Mouse (Mus musculus): ENCODE data around the gene Hivep3. TPM values are rescaled to one million over a fixed set of nuclear protein-coding genes. Genes with fewer than 3 reads are reported as not detected.

Gene Hivep3
- polyA plus RNA-seq, 1 experiment from 2014 or later: 4.2 TPM

DNA sequence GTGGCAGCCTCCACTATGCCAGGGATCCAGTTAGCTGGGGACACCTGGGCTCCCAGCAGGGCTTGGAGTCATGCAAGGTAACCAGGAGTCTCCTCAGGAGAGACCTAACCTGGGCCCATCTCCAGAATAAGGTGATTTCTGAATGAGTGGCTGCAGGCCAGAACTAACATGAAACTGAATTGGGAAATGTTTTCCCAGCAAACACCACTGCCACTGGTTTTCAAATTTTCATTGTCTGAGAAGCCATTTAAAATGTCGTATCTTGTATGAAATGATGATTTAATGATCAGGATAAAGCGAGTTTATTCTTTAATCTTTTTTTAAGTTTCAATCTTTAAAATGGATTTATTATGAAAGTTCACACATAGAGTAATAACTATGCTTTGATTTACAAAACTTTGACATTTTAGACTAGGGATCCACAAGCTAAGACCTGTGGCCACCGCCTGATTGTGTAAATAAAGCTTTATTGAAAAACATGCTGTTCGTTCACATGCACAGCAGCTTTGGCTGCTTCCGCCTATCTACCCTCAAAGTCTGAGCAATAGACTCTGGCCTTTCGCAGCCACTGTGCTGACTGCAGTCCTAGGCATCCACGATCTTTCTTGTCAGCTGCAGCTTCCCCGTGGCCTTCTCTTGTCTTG lies 334.1 kb downstream of the Hivep3 start:
- Histone ChIP-seq H3K9me3 (no peaks in the 10 kb centered on the region), H3K27ac (no peak overlapping the region), H3K4me3 (replicated peaks) (no peak overlapping the region), H3K9ac (no peak overlapping the region), H3K4me1 (no peaks in the 10 kb centered on the region), H3K27me3 (no peaks in the 10 kb centered on the region), H3K36me3 (replicated peaks) (no peaks in the 10 kb centered on the region), H3K4me2 (no peak overlapping the region)
- no peak for ATAC-seq (ENCODE audit: low FRiP score)
- WGBS: 88% methylated on average over 8 of the region's 8 CpGs

DNA sequence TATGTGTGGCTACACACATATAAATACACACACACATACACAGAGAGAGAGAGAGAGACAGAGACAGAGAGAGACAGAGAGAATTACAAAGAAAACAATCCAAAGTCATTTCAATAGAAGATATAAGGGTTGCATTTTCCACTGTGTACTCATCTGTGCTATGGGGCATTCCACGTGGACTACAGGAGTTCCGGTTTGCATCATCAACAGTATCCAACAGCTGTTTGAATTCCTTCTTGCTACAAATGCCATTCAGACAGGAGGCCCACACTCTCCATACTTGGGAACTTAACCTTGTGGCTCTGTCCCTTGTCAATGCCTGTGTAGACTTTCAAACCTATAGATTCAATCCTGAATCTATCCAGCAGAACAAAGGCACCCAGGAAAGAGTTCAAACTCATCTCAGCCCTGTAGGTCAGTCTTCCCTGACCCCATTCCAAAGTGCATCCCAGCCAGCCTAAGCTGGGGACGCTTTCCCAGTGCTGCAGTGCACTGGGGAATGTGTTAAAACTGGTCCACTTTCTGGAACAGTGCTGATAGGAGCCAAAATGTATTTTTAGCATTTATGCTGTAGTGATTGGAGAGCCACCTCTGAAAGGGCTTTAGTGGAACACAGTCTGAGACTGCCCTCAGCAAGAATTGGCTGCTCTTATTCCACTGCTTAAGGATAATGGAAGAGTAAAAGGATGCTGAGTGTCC lies 335.4 kb downstream of the Hivep3 start:
- WGBS: 85% methylated on average over 3 of the region's 3 CpGs
- no peak for ATAC-seq (ENCODE audit: low FRiP score)

DNA sequence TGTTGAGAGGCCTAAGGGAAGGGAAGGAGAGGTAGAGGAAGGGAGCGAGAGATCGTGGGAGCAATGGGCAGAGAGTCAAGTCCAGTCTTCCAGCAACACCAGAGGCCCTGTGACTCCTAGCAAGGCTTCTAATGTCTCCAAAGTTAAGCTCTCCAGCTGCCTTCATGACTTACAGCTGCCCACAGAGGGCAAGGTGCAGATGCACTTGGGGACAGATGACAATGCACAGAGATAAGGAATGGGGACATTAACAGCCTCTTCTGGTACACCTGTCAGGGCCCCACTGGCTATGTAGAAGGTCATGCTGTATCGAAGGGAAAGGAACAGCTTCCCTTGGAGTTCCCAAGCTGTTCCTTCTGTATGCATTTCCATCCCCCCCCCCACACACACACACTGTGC lies 336.0 kb downstream of the Hivep3 start:
- no peak for ATAC-seq (ENCODE audit: low FRiP score)
- no peaks in the 10 kb centered on the region for H3K36me3 ChIP-seq (replicated peaks)
- H3K9ac ChIP-seq: no peak overlapping the region
- peaks cover 7% of the 10 kb centered on the region for H3K4me1 ChIP-seq
- no peak overlapping the region for H3K27ac ChIP-seq
- 84% methylated on average over 3 of the region's 3 CpGs for WGBS
- H3K27me3 ChIP-seq: no peaks in the 10 kb centered on the region
- no peak overlapping the region for H3K4me2 ChIP-seq
- H3K4me3 ChIP-seq (replicated peaks): no peak overlapping the region
- no peaks in the 10 kb centered on the region for H3K9me3 ChIP-seq

More for the DNA sequence above, 335.4 kb downstream of the Hivep3 start:
- Histone ChIP-seq H3K27me3 (no peaks in the 10 kb centered on the region), H3K27ac (no peak overlapping the region), H3K4me2 (no peak overlapping the region), H3K4me3 (replicated peaks) (no peak overlapping the region), H3K4me1 (peaks cover 3% of the 10 kb centered on the region; the same call in 1 of the 2 replicates), H3K9ac (no peak overlapping the region), H3K36me3 (replicated peaks) (no peaks in the 10 kb centered on the region), H3K9me3 (no peaks in the 10 kb centered on the region)

DNA sequence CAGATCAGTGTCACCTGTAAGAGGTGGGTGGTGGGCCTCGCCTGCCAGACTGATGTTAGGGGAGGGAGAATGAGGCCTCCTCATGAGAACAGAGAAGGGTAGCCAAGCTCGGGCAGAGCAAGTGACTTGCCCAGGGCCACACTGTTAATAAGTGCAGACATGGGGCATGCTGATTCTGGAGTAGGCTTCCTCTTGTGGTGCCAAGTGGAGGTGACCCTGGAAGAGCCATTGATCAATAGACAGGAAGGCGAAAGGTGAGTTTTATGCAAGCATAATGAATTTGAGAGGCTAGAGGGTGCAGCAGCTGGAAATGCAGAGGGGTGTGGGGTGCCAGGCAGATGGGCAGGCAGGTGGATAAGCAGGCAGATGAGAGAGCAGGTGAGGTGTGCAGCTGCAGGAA lies 337.8 kb downstream of the Hivep3 start:
- Histone ChIP-seq H3K27ac (no peak overlapping the region), H3K4me2 (no peak overlapping the region), H3K9ac (no peak overlapping the region), H3K4me1 (peaks cover 7% of the 10 kb centered on the region), H3K36me3 (replicated peaks) (no peaks in the 10 kb centered on the region), H3K9me3 (no peaks in the 10 kb centered on the region), H3K27me3 (no peaks in the 10 kb centered on the region), H3K4me3 (replicated peaks) (no peak overlapping the region)
- ATAC-seq (ENCODE audit: low FRiP score): no peak
- WGBS: 70% methylated on average over 3 of the region's 3 CpGs

DNA sequence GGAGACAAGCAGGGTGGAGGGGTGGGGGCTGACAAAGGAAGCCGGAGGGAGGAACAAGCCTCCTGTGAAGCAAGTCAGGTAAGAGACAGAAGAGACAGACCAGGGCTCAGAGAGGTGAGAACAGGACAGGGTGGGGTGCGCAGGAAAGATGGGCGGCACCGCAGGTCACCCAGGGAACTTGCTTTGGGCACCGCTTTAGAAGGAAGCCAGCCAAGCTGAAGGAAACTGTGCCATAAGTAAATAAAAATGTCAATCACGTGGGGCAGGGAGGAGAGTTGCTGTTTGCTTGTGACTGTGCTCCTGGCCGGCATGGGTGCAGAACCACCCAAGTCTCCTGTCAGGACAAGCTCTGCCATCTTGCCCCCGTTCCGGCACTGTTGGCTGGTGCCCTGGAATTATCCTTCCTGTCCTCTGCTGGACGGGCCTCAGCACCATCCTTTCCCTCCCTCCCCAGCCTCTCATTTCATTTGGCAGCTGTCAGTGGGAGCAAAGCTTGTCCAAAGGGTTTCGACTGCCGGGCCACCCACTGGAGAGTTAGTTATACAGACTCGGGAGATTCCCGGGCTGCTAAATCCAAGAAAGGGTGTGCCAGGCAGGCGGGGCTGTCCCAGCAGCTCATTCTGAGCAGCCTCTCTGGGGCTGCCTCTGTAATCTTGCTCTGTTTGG lies 338.4 kb downstream of the Hivep3 start:
- no peak overlapping the region for H3K9ac ChIP-seq
- no peaks in the 10 kb centered on the region for H3K27me3 ChIP-seq
- no peaks in the 10 kb centered on the region for H3K9me3 ChIP-seq
- no peak overlapping the region for H3K4me3 ChIP-seq (replicated peaks)
- 64% methylated on average over 15 of the region's 15 CpGs for WGBS
- H3K27ac ChIP-seq: no peak overlapping the region
- no peak overlapping the region for H3K4me2 ChIP-seq
- peaks cover 7% of the 10 kb centered on the region for H3K4me1 ChIP-seq
- no peak for ATAC-seq (ENCODE audit: low FRiP score)
- no peaks in the 10 kb centered on the region for H3K36me3 ChIP-seq (replicated peaks)

DNA sequence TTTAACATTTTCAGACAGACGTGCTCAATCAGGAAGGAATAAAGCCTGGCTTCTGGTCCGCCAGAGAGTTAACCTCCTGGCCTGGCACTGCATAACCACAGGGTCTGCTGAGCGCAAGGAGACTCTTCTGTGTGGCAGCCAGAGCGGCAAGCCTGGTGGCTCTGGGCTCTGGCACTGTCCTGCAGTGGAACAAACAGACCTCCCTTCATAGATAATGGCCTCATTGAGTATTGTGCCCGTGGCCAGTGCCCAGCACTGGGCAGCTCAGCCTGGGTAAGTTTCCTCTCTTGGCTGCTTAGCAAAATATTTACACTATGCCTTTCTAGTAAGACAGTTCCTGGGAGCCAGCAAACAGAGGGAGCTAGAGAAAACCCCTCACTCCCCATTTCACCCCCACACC lies 340.5 kb downstream of the Hivep3 start:
- H3K27ac ChIP-seq: no peak overlapping the region
- no peak for ATAC-seq (ENCODE audit: low FRiP score)

DNA sequence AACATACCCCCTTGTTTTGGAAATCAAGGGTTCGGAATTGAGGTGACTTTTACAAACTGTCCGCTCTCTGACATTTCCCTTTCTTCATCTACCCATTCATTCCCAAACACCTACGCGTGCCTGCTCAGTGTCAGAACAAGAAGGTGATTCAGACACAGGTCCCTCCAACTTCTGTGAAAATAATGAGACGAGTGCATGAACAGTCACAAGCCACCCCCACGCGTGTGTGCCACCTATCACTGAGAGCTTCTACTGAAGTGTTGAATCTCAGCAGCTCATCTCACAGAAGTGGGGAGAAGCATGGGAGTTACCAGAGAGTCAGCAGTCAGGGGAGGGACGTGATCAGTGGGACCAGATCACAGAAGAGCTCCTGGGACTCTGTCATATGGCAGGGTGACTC lies 343.7 kb downstream of the Hivep3 start:
- H3K4me1 ChIP-seq: peaks cover 7% of the 10 kb centered on the region
- no peak overlapping the region for H3K9ac ChIP-seq
- H3K27ac ChIP-seq: no peak overlapping the region
- no peaks in the 10 kb centered on the region for H3K9me3 ChIP-seq
- no peak for ATAC-seq (ENCODE audit: low FRiP score)
- no peaks in the 10 kb centered on the region for H3K27me3 ChIP-seq
- H3K36me3 ChIP-seq (replicated peaks): no peaks in the 10 kb centered on the region
- no peak overlapping the region for H3K4me3 ChIP-seq (replicated peaks)
- 90% methylated on average over 8 of the region's 8 CpGs for whole genome bisulfite sequencing
- no peak overlapping the region for H3K4me2 ChIP-seq

More for the DNA sequence above, 340.5 kb downstream of the Hivep3 start:
- H3K4me2 ChIP-seq: no peak overlapping the region
- WGBS: 54% methylated on average over 5 of the region's 5 CpGs
- no peak overlapping the region for H3K9ac ChIP-seq
- H3K4me3 ChIP-seq (replicated peaks): no peak overlapping the region
- H3K4me1 ChIP-seq: peaks cover 7% of the 10 kb centered on the region
- H3K27me3 ChIP-seq: no peaks in the 10 kb centered on the region
- H3K9me3 ChIP-seq: no peaks in the 10 kb centered on the region
- no peaks in the 10 kb centered on the region for H3K36me3 ChIP-seq (replicated peaks)

DNA sequence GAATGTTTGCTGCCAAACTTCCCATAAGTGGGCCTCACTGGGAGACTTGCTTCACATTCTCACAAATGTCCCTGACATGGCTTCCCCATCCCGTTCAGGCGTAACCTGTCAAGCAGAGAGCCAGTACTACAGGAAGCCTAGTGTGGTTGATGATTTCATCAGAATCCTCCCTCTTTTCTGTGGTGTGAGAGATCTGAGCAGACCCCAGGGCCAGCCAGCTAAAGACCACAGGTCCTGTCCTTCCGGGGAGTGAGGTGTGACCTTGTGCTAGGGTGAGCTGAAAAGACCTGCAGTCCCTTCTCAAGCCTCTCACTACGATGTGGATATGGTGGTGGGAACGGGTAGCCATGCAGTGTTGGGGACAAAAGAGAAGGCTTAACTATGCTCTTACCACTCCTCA lies 348.9 kb downstream of the Hivep3 start:
- Histone ChIP-seq H3K4me3 (replicated peaks) (no peak overlapping the region), H3K9ac (no peak overlapping the region), H3K27me3 (no peaks in the 10 kb centered on the region), H3K4me1 (no peaks in the 10 kb centered on the region), H3K9me3 (no peaks in the 10 kb centered on the region), H3K36me3 (replicated peaks) (no peaks in the 10 kb centered on the region), H3K4me2 (no peak overlapping the region), H3K27ac (no peak overlapping the region)
- no peak for ATAC-seq (ENCODE audit: low FRiP score)
- WGBS: 87% methylated on average over 5 of the region's 5 CpGs

DNA sequence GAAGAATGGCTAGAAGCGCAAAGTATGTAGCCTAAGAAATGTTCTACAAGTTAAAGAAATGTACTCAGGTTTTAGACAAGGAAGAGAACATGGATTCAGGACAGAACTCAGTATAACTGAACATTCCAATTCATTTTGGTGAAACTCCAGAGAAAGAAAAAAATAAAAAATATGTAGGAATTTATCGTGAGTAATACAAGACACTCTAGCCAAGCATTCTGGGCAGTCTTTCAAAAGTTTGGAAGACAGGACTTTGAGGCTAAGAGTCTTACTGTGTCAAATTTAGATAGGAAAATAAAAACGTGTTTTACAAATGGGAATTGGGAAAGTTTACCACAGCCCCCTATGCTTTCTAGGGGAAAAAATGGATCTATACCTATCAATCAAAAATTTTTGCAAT lies 350.1 kb downstream of the Hivep3 start:
- Histone ChIP-seq H3K36me3 (replicated peaks) (no peaks in the 10 kb centered on the region), H3K27me3 (no peaks in the 10 kb centered on the region), H3K4me1 (no peaks in the 10 kb centered on the region), H3K9me3 (no peaks in the 10 kb centered on the region), H3K9ac (no peak overlapping the region), H3K27ac (no peak overlapping the region), H3K4me2 (no peak overlapping the region), H3K4me3 (replicated peaks) (no peak overlapping the region)
- 87% methylated on average over 3 of the region's 3 CpGs for WGBS
- no peak for ATAC-seq (ENCODE audit: low FRiP score)

DNA sequence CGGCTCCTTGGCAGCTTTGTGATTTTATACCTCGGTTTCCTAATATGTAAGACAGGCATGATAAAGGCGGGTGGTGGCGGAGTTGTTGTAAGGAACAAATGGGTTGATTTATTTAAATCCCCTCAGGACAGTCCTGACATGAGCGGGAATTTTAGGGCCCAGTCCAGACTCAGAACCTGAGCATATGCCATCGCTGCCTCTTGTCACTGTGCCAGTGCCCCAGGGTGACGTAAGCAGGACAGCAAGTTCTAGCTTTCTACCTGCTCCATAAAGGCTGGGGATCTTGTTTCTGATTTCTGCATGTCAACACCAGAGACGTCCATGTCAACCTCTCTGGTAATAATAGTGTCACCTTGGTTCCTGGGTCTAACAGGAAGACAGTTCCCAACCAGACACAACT lies 356.0 kb downstream of the Hivep3 start:
- ATAC-seq (ENCODE audit: low FRiP score): no peak
- 90% methylated on average over 8 of the region's 8 CpGs for WGBS

DNA sequence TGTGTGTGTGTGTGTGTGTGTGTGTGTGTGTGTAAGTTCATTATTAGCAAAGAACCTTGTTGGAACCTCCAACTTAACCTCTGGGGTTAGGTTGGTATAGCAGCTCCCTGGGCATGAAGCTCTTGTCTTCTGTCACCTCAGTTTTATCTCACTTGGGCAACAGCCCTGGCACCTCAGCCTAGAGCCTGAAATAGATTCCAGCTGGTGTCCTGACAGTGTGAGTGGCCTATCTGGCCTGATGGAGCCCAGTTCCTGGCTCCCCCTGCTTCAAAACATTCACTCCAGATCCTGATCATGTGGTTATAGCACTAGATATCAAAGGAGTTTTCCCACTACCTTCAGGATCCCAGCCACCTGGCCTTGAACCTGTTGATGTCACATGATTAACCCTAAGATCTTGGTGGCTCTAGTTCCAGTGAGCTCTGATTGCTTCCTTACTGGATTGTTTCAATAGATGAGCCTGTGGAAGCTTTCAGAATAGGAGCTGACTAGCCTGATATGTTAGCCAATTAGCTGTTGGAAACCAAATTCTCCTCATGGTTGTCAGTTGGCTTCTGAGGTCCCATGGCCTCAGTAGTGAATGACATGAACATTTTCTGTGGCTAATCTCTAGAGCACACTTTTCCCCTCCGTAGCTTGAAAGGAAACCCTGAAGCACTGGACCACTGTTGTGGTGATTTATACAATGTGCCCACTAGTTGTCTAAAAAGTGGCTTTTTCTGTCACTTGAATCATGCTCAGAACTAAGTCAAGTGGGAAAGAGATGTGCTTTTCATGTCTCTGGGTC lies 358.6 kb downstream of the Hivep3 start:
- Histone ChIP-seq H3K9me3 (no peaks in the 10 kb centered on the region), H3K4me2 (no peak overlapping the region), H3K27me3 (no peaks in the 10 kb centered on the region), H3K4me1 (no peaks in the 10 kb centered on the region), H3K9ac (no peak overlapping the region), H3K36me3 (replicated peaks) (no peaks in the 10 kb centered on the region), H3K4me3 (replicated peaks) (no peak overlapping the region), H3K27ac (no peak overlapping the region)
- ATAC-seq (ENCODE audit: low FRiP score): no peak
- 70% methylated on average over 1 of the region's 1 CpGs for WGBS

More for the DNA sequence above, 356.0 kb downstream of the Hivep3 start:
- Histone ChIP-seq H3K27ac (no peak overlapping the region), H3K9ac (no peak overlapping the region), H3K9me3 (no peaks in the 10 kb centered on the region), H3K4me1 (no peaks in the 10 kb centered on the region), H3K27me3 (no peaks in the 10 kb centered on the region), H3K36me3 (replicated peaks) (no peaks in the 10 kb centered on the region), H3K4me2 (no peak overlapping the region), H3K4me3 (replicated peaks) (no peak overlapping the region)

DNA sequence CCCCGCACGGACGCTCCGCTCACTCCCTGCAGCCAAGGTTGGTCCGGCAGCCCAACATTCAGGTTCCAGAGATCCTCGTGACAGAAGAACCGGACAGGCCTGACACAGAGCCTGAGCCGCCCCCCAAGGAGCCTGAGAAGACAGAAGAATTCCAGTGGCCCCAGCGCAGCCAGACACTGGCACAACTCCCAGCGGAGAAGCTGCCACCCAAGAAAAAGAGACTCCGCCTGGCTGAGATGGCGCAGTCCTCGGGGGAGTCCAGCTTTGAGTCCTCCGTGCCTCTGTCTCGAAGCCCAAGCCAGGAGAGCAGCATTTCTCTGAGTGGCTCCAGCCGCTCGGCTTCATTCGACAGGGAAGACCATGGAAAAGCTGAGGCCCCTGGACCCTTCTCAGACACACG lies 363.4 kb downstream of the Hivep3 start:
- 91% methylated on average over 19 of the region's 19 CpGs for WGBS
- no peak for ATAC-seq (ENCODE audit: low FRiP score)
- H3K36me3 ChIP-seq (replicated peaks): no peaks in the 10 kb centered on the region
- no peaks in the 10 kb centered on the region for H3K27me3 ChIP-seq
- H3K4me3 ChIP-seq (replicated peaks): no peak overlapping the region
- no peak overlapping the region for H3K4me2 ChIP-seq
- H3K9ac ChIP-seq: no peak overlapping the region
- H3K4me1 ChIP-seq: no peaks in the 10 kb centered on the region
- peaks cover 12% of the 10 kb centered on the region; the same call in 1 of the 2 replicates for H3K9me3 ChIP-seq
- no peak overlapping the region for H3K27ac ChIP-seq
